Mouse (Mus musculus) E14TG2a.4 (cell line): ENCODE results near the gene Krt6a.

ENCODE experiments used
- CTCF ChIP-seq: conservative IDR thresholded peaks from 2 replicates; pipeline ENCODE4 v1.5.1; 2014; ENCODE audit warnings: low read length
- POU5F1 ChIP-seq: IDR thresholded peaks from 2 replicates; pipeline ENCODE4 v1.6.1; 2014; ENCODE audit warnings: low read length, borderline replicate concordance

GRCm38 (mm10) chr15:101694207-101694606 is at the start of gene Krt6a:
- TF ChIP-seq CTCF, result no peak
- TF ChIP-seq POU5F1, result no peak
